Mouse (Mus musculus) brain, embryonic 14.5 days (tissue): ENCODE measurements around the gene Tlr9.

Experiments
- CTCF ChIP-seq: fragments of 200-500 bp; IDR thresholded peaks from 2 replicates; pipeline ENCODE4 v1.5.1; 2012; ENCODE audit warnings: inconsistent platforms, mild to moderate bottlenecking, moderate library complexity, borderline replicate concordance; ENCODE audit not compliant: insufficient read depth, insufficient read length; ENCODE audit errors: extremely low read depth
- POLR2A ChIP-seq: fragments of 200-500 bp; IDR thresholded peaks from 2 replicates; pipeline ENCODE4 v1.6.1; 2012; ENCODE audit warnings: mild to moderate bottlenecking, inconsistent platforms, borderline replicate concordance; ENCODE audit not compliant: poor library complexity, insufficient read depth, insufficient read length, severe bottlenecking; ENCODE audit errors: extremely low read depth

DNA sequence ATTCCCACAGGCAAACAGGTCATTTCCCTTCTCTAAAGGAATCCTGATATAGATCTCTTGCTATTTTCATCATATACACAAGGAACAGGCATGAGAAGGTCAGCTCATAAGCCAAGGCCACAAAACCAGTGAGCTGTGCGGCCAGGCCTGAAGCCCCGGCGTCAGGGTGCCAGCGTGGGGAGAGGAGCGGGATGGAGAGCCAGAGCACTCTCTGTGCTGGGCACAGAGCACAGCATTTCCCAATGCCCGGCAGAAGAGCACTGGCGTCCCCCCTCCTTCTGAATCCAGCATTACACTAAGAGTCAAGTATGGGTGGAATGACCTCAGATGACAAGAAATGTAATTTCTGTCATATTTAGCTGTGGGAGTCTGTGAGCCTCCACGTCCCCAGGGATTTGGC, 15.0 kb downstream of the Tlr9 start:
- TF ChIP-seq CTCF (no peak), POLR2A (no peak)
